Mouse (Mus musculus) adrenal gland, postnatal 25 days (tissue): ENCODE data around the gene Slc16a13. TPM values are rescaled to one million over a fixed set of nuclear protein-coding genes. Genes with fewer than 3 reads are reported as not detected.
"Not testable (repeated sequence)": the region's sequence is repeated elsewhere in the genome, so short reads cannot be mapped to it uniquely, and the experiment has no call there.

Experiments used
- DNase-seq: peaks from one replicate; pipeline ENCODE4 v3.0.0; 2021; ENCODE audit warnings: mixed read lengths
- microRNA-seq, 2 experiments: library from miRNA; unstranded; fragments of <30 nt; microRNA quantifications; one replicate each; pipeline ENCODE4 v1.2.0; 2021
- total RNA-seq: library from RNA; stranded (reverse); gene quantifications from 2 replicates; pipeline ENCODE4 v1.2.3, GENCODE M21; 2021

The Slc16a13 gene
- total RNA-seq, 1 experiment from 2014 or later, result 4.9 TPM

- DNase-seq, result no peak
Measured at GRCm38 (mm10) chr11:70171181-70171580, 49.7 kb downstream of the Slc16a13 start.

GRCm38 (mm10) chr11:70170291-70170690 is 50.6 kb downstream of the Slc16a13 start:
- DNase-seq, result no peak

GRCm38 (mm10) chr11:70169471-70169870 is 51.4 kb downstream of the Slc16a13 start:
- DNase-seq, result not testable (repeated sequence)

GRCm38 (mm10) chr11:70168136-70168535 is 52.7 kb downstream of the Slc16a13 start:
- DNase-seq, result no peak

Small RNA genes within 50 kb of the gene (microRNA-seq; reads per million reads assigned to microRNA genes)
- 1,158 to 1,330 reads per million in 2 experiments for gene Mir195a
- 0 reads per million in 2 experiments for gene Mir497
- 0 reads per million in 2 experiments for gene Mir497b

Other genes with a start within 250 kb of the Slc16a13 start
- 123 and 141 TPM in 2 replicates for gene Ctdnep1, start 239.9 kb downstream of the Slc16a13 start, total RNA-seq
- gene Elp5, start 238.5 kb downstream of the Slc16a13 start, total RNA-seq, result 71.1 and 76.1 TPM in 2 replicates
- gene Gabarap, start 229.9 kb downstream of the Slc16a13 start, total RNA-seq, result 406 and 407 TPM in 2 replicates
- gene Phf23, start 225.3 kb downstream of the Slc16a13 start, total RNA-seq, result 55.7 and 64.6 TPM in 2 replicates
- gene Dvl2, start 220.5 kb downstream of the Slc16a13 start, total RNA-seq, result 19.6 and 22.3 TPM in 2 replicates
- gene Acadvl, start 205.7 kb downstream of the Slc16a13 start, total RNA-seq, result 391 and 422 TPM in 2 replicates
- 30.7 and 31.0 TPM in 2 replicates for gene Dlg4, start 204.1 kb downstream of the Slc16a13 start, total RNA-seq
- 0.91 and 3.4 TPM in 2 replicates for gene Asgr1, start 167.0 kb downstream of the Slc16a13 start, total RNA-seq
- 2.9 and 4.1 TPM in 2 replicates for gene Asgr2, start 128.4 kb downstream of the Slc16a13 start, total RNA-seq
- 2.2 and 2.6 TPM in 2 replicates for gene Mgl2, start 90.7 kb downstream of the Slc16a13 start, total RNA-seq
- 0.81 and 2.0 TPM in 2 replicates for gene Clec10a, start 64.9 kb downstream of the Slc16a13 start, total RNA-seq
- 2.4 TPM in 1 of 2 replicates, not detected in the other for gene Slc16a11, start 8.3 kb downstream of the Slc16a13 start, total RNA-seq
- 12.2 and 20.5 TPM in 2 replicates for gene Bcl6b, start 8.7 kb upstream of the Slc16a13 start, total RNA-seq
- gene 0610010K14Rik, start 16.9 kb upstream of the Slc16a13 start, total RNA-seq, result 45.8 and 59.1 TPM in 2 replicates
- 7.1 and 7.2 TPM in 2 replicates for gene Gm21988, start 18.8 kb upstream of the Slc16a13 start, total RNA-seq
- 271 and 305 TPM in 2 replicates for gene Rnasek, start 18.8 kb upstream of the Slc16a13 start, total RNA-seq
- 1.5 and 1.8 TPM in 2 replicates for gene Alox12, start 34.3 kb upstream of the Slc16a13 start, total RNA-seq
- not detected in 2 replicates for gene Alox12e, start 101.6 kb upstream of the Slc16a13 start, total RNA-seq
- gene Alox15, start 131.0 kb upstream of the Slc16a13 start, total RNA-seq, result 2.1 and 2.7 TPM in 2 replicates
- 23.3 and 26.7 TPM in 2 replicates for gene Pelp1, start 189.0 kb upstream of the Slc16a13 start, total RNA-seq
- gene Arrb2, start 211.6 kb upstream of the Slc16a13 start, total RNA-seq, result 17.1 and 29.9 TPM in 2 replicates
- 23.0 and 25.4 TPM in 2 replicates for gene Med11, start 230.9 kb upstream of the Slc16a13 start, total RNA-seq
- gene Zmynd15, start 238.4 kb upstream of the Slc16a13 start, total RNA-seq, result 1.5 and 1.8 TPM in 2 replicates
- 5.5 and 7.1 TPM in 2 replicates for gene Cxcl16, start 238.9 kb upstream of the Slc16a13 start, total RNA-seq